Comparison of ENCODE assay signal across 31 mouse cellular contexts in the genomic region with DNA sequence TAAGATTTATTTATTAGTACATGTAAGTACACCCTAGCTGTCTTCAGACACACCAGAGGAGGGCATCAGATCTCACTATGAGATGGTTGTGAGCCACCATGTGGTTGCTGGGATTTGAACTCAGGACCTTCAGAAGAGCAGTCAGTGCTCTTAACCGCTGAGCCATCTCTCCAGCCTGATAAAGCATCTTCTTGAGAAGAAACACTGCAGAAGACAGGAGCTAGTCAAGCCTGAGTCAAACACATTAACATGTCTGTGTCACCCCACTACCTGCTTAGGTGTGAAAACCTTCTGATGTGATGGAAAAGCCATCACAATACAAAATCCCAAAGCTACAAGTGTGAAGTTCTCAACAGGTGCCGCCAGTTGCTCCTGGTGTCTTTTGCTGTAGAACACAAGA.
"Had no signal": no experiment of that assay in that cellular context is flagged by ENCODE, and none has a peak within 500 bp of the region (broad histone marks: within the 10 kb centered on the region; RNA-seq: fewer than 3 reads in every experiment).

No protein-coding gene starts in this region.

- H3K4me3 ChIP-seq: heart, embryonic 10.5 days; heart, embryonic 12.5 days; heart, embryonic 13.5 days; heart, embryonic 15.5 days; hindbrain, embryonic 10.5 days; hindbrain, embryonic 12.5 days; hindbrain, embryonic 13.5 days; hindbrain, embryonic 15.5 days; intestine, embryonic 15.5 days; kidney, embryonic 15.5 days; layer of hippocampus, adult 2 months; left cerebral cortex, adult 2 months had no signal

- H3K4me1 ChIP-seq: hindbrain, embryonic 12.5 days; hindbrain, embryonic 13.5 days; kidney, embryonic 15.5 days had no signal

- H3K27ac ChIP-seq: heart, embryonic 10.5 days; heart, embryonic 13.5 days; heart, embryonic 15.5 days; hindbrain, embryonic 10.5 days; hindbrain, embryonic 12.5 days; hindbrain, embryonic 13.5 days; hindbrain, embryonic 14.5 days; hindbrain, embryonic 15.5 days; hindbrain, postnatal 0 days; intestine, embryonic 15.5 days; kidney, embryonic 15.5 days; kidney, postnatal 0 days; layer of hippocampus, adult 2 months; left cerebral cortex, adult 2 months had no signal

- H3K9ac ChIP-seq: heart, embryonic 12.5 days; heart, embryonic 13.5 days; heart, embryonic 15.5 days; hindbrain, embryonic 12.5 days; hindbrain, embryonic 13.5 days; hindbrain, embryonic 14.5 days; hindbrain, embryonic 15.5 days; intestine, embryonic 15.5 days; kidney, embryonic 15.5 days had no signal

- H3K36me3 ChIP-seq: heart, embryonic 10.5 days; heart, embryonic 12.5 days; heart, embryonic 13.5 days; heart, embryonic 15.5 days; hindbrain, embryonic 10.5 days; hindbrain, embryonic 12.5 days; hindbrain, embryonic 13.5 days; hindbrain, embryonic 15.5 days; intestine, embryonic 15.5 days; kidney, embryonic 15.5 days had no signal

- H3K4me2 ChIP-seq: heart, embryonic 11.5 days; heart, embryonic 12.5 days; heart, embryonic 13.5 days; heart, embryonic 15.5 days; hindbrain, embryonic 12.5 days; hindbrain, embryonic 13.5 days; hindbrain, embryonic 14.5 days; hindbrain, embryonic 15.5 days; intestine, embryonic 15.5 days; kidney, embryonic 15.5 days had no signal

- H3K9me3 ChIP-seq: heart, embryonic 10.5 days; heart, embryonic 12.5 days; heart, embryonic 13.5 days; heart, embryonic 15.5 days; hindbrain, embryonic 10.5 days; hindbrain, embryonic 12.5 days; hindbrain, embryonic 13.5 days; hindbrain, embryonic 15.5 days; intestine, embryonic 15.5 days; kidney, embryonic 15.5 days had no signal

- H3K27me3 ChIP-seq: heart, embryonic 13.5 days; heart, embryonic 15.5 days; hindbrain, embryonic 12.5 days; hindbrain, embryonic 13.5 days; hindbrain, embryonic 15.5 days; intestine, embryonic 15.5 days; kidney, embryonic 15.5 days had no signal

- DNase-seq: heart, postnatal 10 days; heart, postnatal 14 days; heart, postnatal 36 days; heart, postnatal 4 days; kidney, adult 11 months; kidney, adult 18-20 months; kidney, adult 2 months; kidney, adult 8-10 months; kidney, postnatal 10 days; kidney, postnatal 14 days; kidney, postnatal 25 days; kidney, postnatal 36 days; kidney, postnatal 4 days; layer of hippocampus, adult 9-11 months; layer of hippocampus, postnatal 36 days had no signal
